Mouse (Mus musculus) gastrocnemius, adult 2 months (tissue): Measurements from ENCODE around the gene Haus3. TPM values are rescaled to one million over a fixed set of nuclear protein-coding genes. Genes with fewer than 3 reads are reported as not detected.

ENCODE experiments used
- DNase-seq: peaks from one replicate; pipeline ENCODE4 v3.0.0; 2022
- H3K27ac ChIP-seq: fragments of 200-600 bp; 2 replicates; pipeline ENCODE4 v1.8.1; 2022; ENCODE audit warnings: mild to moderate bottlenecking
- H3K4me3 ChIP-seq: fragments of 200-600 bp; 2 replicates; pipeline ENCODE4 v1.8.1; 2022; ENCODE audit warnings: mild to moderate bottlenecking, moderate library complexity
- CTCF ChIP-seq: fragments of 200-600 bp; IDR thresholded peaks from 2 replicates; pipeline ENCODE4 v1.8.1; 2022; ENCODE audit warnings: antibody characterized with exemption, mild to moderate bottlenecking, moderate library complexity
- intact Hi-C: fragments of 180-260 bp; cut with DNase I; formaldehyde crosslinking; loops from one replicate; pipeline ENCODE4 v1.15.1; 2025
- long read RNA-seq, 2 experiments: library from polyadenylated mRNA; stranded (forward); transcript quantifications; one replicate each; pipeline ENCODE4 v2.0.0; 2021
- total RNA-seq, 2 experiments: library from RNA; stranded (reverse); gene quantifications; 2 replicates each; pipeline ENCODE4 v1.2.3; 2021

Haus3 gene
- total RNA-seq, result 1 to 10 TPM; 3.2 to 4.2 TPM
- long read RNA-seq, experiment 1, transcript Haus3-201 (5 exons, 2,073 nt), result major isoform, 6 of 9 reads
- long read RNA-seq, experiment 1, partial matches to known transcripts, result 3 of 9 reads
- long read RNA-seq, experiment 1, other reads (novel, unspliced or antisense), result 0 of 9 reads
- long read RNA-seq, experiment 2, transcript Haus3-201 (5 exons, 2,073 nt), result major isoform, 6 of 6 reads
- long read RNA-seq, experiment 2, partial matches to known transcripts, result 0 of 6 reads
- long read RNA-seq, experiment 2, other reads (novel, unspliced or antisense), result 0 of 6 reads

GRCm38 (mm10) chr5:34168950-34169891 is at the start of gene Haus3, which contains the start of gene Poln:
Gene Haus3 (minus strand): TSS chr5:34169527.
Gene Poln (minus strand): TSS chr5:34169448.
- Histone ChIP-seq H3K4me3 (peak within 1 kb of the TSS; percentile 76), H3K27ac (peak within 1 kb of the TSS; percentile 92)
- intact Hi-C loops, result loop anchor here (2.0 kb wide), 1 partner anchor 20 kb away; no protein-coding TSS in a partner anchor
- TF ChIP-seq CTCF, result no peak; the same call in 1 of the 2 replicates
- peak; percentile 98 for DNase-seq

GRCm38 (mm10) chr5:34218672-34219071 is 49.3 kb upstream of the Haus3 start:
- no peak overlapping the region for H3K4me3 ChIP-seq
- intact Hi-C loops, result no loop called here
- no peak for DNase-seq
- H3K27ac ChIP-seq, result no peak overlapping the region
- TF ChIP-seq CTCF, result no peak

- no peak for TF ChIP-seq CTCF
- Histone ChIP-seq H3K4me3 (no peak overlapping the region), H3K27ac (no peak overlapping the region)
- intact Hi-C loops, result no loop called here
- no peak for DNase-seq
Observed at GRCm38 (mm10) chr5:34217756-34218155, 48.4 kb upstream of the Haus3 start.

GRCm38 (mm10) chr5:34216025-34216424 is 46.7 kb upstream of the Haus3 start:
- Histone ChIP-seq H3K4me3 (no peak overlapping the region), H3K27ac (no peak overlapping the region)
- DNase-seq, result no peak
- intact Hi-C loops, result no loop called here
- no peak for TF ChIP-seq CTCF

- H3K27ac ChIP-seq, result no peak overlapping the region
- intact Hi-C loops, result loop anchor here (5.0 kb wide), 1 partner anchor 39 kb away; no protein-coding TSS in a partner anchor
- H3K4me3 ChIP-seq, result no peak overlapping the region
- no peak for DNase-seq
- no peak for TF ChIP-seq CTCF
Observed at GRCm38 (mm10) chr5:34213659-34214058, 44.3 kb upstream of the Haus3 start.

GRCm38 (mm10) chr5:34210279-34210678 is 41.0 kb upstream of the Haus3 start:
- DNase-seq, result peak; percentile 80
- intact Hi-C loops, result loop anchor here (5.0 kb wide), 1 partner anchor 42 kb away; no protein-coding TSS in a partner anchor
- TF ChIP-seq CTCF, result peak; percentile 96

GRCm38 (mm10) chr5:34207503-34207902 is 38.2 kb upstream of the Haus3 start:
- intact Hi-C loops, result no loop called here
- DNase-seq, result no peak
- Histone ChIP-seq H3K4me3 (no peak overlapping the region), H3K27ac (no peak overlapping the region)
- no peak for TF ChIP-seq CTCF

More at GRCm38 (mm10) chr5:34210279-34210678, 41.0 kb upstream of the Haus3 start:
- no peak overlapping the region for H3K27ac ChIP-seq
- no peak overlapping the region for H3K4me3 ChIP-seq

GRCm38 (mm10) chr5:34205788-34206187 is 36.5 kb upstream of the Haus3 start:
- DNase-seq, result no peak
- no peak for TF ChIP-seq CTCF
- intact Hi-C loops, result no loop called here
- Histone ChIP-seq H3K27ac (no peak overlapping the region), H3K4me3 (no peak overlapping the region)

- TF ChIP-seq CTCF, result no peak
- H3K4me3 ChIP-seq, result no peak overlapping the region
- intact Hi-C loops, result no loop called here
- DNase-seq, result no peak
- H3K27ac ChIP-seq, result no peak overlapping the region
Observed at GRCm38 (mm10) chr5:34204911-34205310, 35.6 kb upstream of the Haus3 start.

- no peak for TF ChIP-seq CTCF
- intact Hi-C loops, result no loop called here
- H3K27ac ChIP-seq, result no peak overlapping the region
- DNase-seq, result no peak
- no peak overlapping the region for H3K4me3 ChIP-seq
Observed at GRCm38 (mm10) chr5:34202006-34202405, 32.7 kb upstream of the Haus3 start.

- peak; percentile 44 for TF ChIP-seq CTCF
- intact Hi-C loops, result no loop called here
- Histone ChIP-seq H3K27ac (no peak overlapping the region), H3K4me3 (no peak overlapping the region)
- peak; percentile 71 for DNase-seq
Observed at GRCm38 (mm10) chr5:34201396-34201795, 32.1 kb upstream of the Haus3 start.

- no peak for TF ChIP-seq CTCF
- DNase-seq, result no peak
- Histone ChIP-seq H3K27ac (no peak overlapping the region), H3K4me3 (no peak overlapping the region)
- intact Hi-C loops, result no loop called here
Observed at GRCm38 (mm10) chr5:34198615-34199014, 29.3 kb upstream of the Haus3 start.

- no peak overlapping the region for H3K4me3 ChIP-seq
- no peak for DNase-seq
- H3K27ac ChIP-seq, result no peak overlapping the region
- intact Hi-C loops, result no loop called here
- TF ChIP-seq CTCF, result no peak
Observed at GRCm38 (mm10) chr5:34197243-34197642, 27.9 kb upstream of the Haus3 start.
